Comparison of ENCODE assay signal across 15 mouse cellular contexts in genomic region chr2:131514055-131514621, GRCm38 (mm10). TPM values are rescaled to one million over a fixed set of nuclear protein-coding genes. Genes with fewer than 3 reads are reported as not detected.
DNase-seq lines count a peak whose midpoint lies in the region; ATAC-seq and TF ChIP-seq lines count a peak whose summit lies in the region.
"Had no signal": no experiment of that assay in that cellular context is flagged by ENCODE, and none has a peak within 500 bp of the region (broad histone marks: within the 10 kb centered on the region; RNA-seq: fewer than 3 reads in every experiment).

No protein-coding gene starts in this region.

- peaks cover 28% of the 10 kb centered on the region for H3K4me1 ChIP-seq in forebrain, embryonic 15.5 days
- peaks cover 14% of the 10 kb centered on the region for H3K4me1 ChIP-seq in forebrain, embryonic 12.5 days
- 0 out of 2 replicates have a peak, but pooled peaks cover 11% of the 10 kb centered on the region for H3K4me1 ChIP-seq in hindbrain, postnatal 0 days (ENCODE audit: insufficient read depth, low read length)
- H3K4me1 ChIP-seq in hindbrain, embryonic 16.5 days (ENCODE audit: control insufficient read depth, insufficient read depth, low read depth, low read length) = peaks cover 17% of the 10 kb centered on the region
- H3K4me1 ChIP-seq in small intestine, adult 2 months (ENCODE audit: control insufficient read depth, insufficient read depth, insufficient read length, low read length) = peaks cover 5% of the 10 kb centered on the region; the same call in 1 of the 2 replicates

- H3K27ac ChIP-seq in forebrain, embryonic 15.5 days (replicated peaks) = 0 out of 2 replicates have a peak overlapping the region, but pooled peaks have one; percentile 25
- no peak overlapping the region for H3K27ac ChIP-seq in forebrain, embryonic 12.5 days
- no peak overlapping the region for H3K27ac ChIP-seq in hindbrain, postnatal 0 days
- no peak overlapping the region for H3K27ac ChIP-seq in hindbrain, embryonic 16.5 days (ENCODE audit: low read depth, low read length)
- H3K27ac ChIP-seq in small intestine, adult 2 months (ENCODE audit: insufficient read depth, low read depth, low read length) = peak overlapping the region; percentile 33; the same call in 1 of the 2 replicates
- H3K27ac ChIP-seq: limb, embryonic 10.5 days had no signal

- no peak overlapping the region for H3K9ac ChIP-seq in forebrain, embryonic 15.5 days (replicated peaks)
- no peak overlapping the region for H3K9ac ChIP-seq in forebrain, embryonic 12.5 days
- no peak overlapping the region for H3K9ac ChIP-seq in hindbrain, postnatal 0 days (replicated peaks; ENCODE audit: low read length)
- no peak overlapping the region for H3K9ac ChIP-seq in hindbrain, embryonic 16.5 days (ENCODE audit: low read depth, low read length)
- H3K9ac ChIP-seq: neural tube, embryonic 15.5 days had no signal

- 84% methylated on average over 4 of the region's 4 CpGs for WGBS in forebrain, embryonic 15.5 days
- WGBS in forebrain, embryonic 12.5 days = 86% methylated on average over 4 of the region's 4 CpGs
- WGBS in hindbrain, postnatal 0 days = 85% methylated on average over 4 of the region's 4 CpGs
- WGBS in hindbrain, embryonic 16.5 days = 89% methylated on average over 4 of the region's 4 CpGs
- WGBS in small intestine, adult 2 months = 89% methylated on average over 4 of the region's 4 CpGs

- H3K4me3 ChIP-seq in forebrain, embryonic 15.5 days = no peak overlapping the region
- no peak overlapping the region for H3K4me3 ChIP-seq in forebrain, embryonic 12.5 days (replicated peaks)
- no peak overlapping the region for H3K4me3 ChIP-seq in hindbrain, postnatal 0 days (ENCODE audit: low read length)
- H3K4me3 ChIP-seq in hindbrain, embryonic 16.5 days (ENCODE audit: low read length) = no peak overlapping the region
- no peak overlapping the region for H3K4me3 ChIP-seq in small intestine, adult 2 months (ENCODE audit: low read depth, low read length)
- H3K4me3 ChIP-seq: limb, embryonic 10.5 days; neural tube, embryonic 15.5 days had no signal

- H3K4me2 ChIP-seq in forebrain, embryonic 15.5 days (replicated peaks) = no peak overlapping the region
- no peak overlapping the region for H3K4me2 ChIP-seq in forebrain, embryonic 12.5 days
- no peak overlapping the region for H3K4me2 ChIP-seq in hindbrain, postnatal 0 days (ENCODE audit: low read depth, low read length)
- H3K4me2 ChIP-seq in hindbrain, embryonic 16.5 days (ENCODE audit: low read length) = no peak overlapping the region
- H3K4me2 ChIP-seq: neural tube, embryonic 15.5 days had no signal

- H3K36me3 ChIP-seq in forebrain, embryonic 15.5 days = 0 out of 2 replicates have a peak, but pooled peaks cover 3% of the 10 kb centered on the region
- H3K36me3 ChIP-seq in forebrain, embryonic 12.5 days (replicated peaks) = peaks cover 5% of the 10 kb centered on the region; the same call in 1 of the 2 replicates
- peaks cover 9% of the 10 kb centered on the region; the same call in 1 of the 2 replicates for H3K36me3 ChIP-seq in hindbrain, postnatal 0 days (ENCODE audit: insufficient read depth, low read length)
- 0 out of 2 replicates have a peak, but pooled peaks cover 3% of the 10 kb centered on the region for H3K36me3 ChIP-seq in hindbrain, embryonic 16.5 days (ENCODE audit: control insufficient read depth, insufficient read depth, low read length)
- no peaks in the 10 kb centered on the region for H3K36me3 ChIP-seq in small intestine, adult 2 months (ENCODE audit: control insufficient read depth, insufficient read depth, low read length)

- H3K27me3 ChIP-seq in forebrain, embryonic 15.5 days = no peaks in the 10 kb centered on the region
- no peaks in the 10 kb centered on the region for H3K27me3 ChIP-seq in forebrain, embryonic 12.5 days
- no peaks in the 10 kb centered on the region for H3K27me3 ChIP-seq in hindbrain, postnatal 0 days (ENCODE audit: insufficient read depth, low read length)
- H3K27me3 ChIP-seq in hindbrain, embryonic 16.5 days (replicated peaks; ENCODE audit: control insufficient read depth, insufficient read depth, low read length) = no peaks in the 10 kb centered on the region
- no peaks in the 10 kb centered on the region for H3K27me3 ChIP-seq in small intestine, adult 2 months (ENCODE audit: control insufficient read depth, insufficient read depth, low read length)
- H3K27me3 ChIP-seq: neural tube, embryonic 15.5 days had no signal

- no peaks in the 10 kb centered on the region for H3K9me3 ChIP-seq in forebrain, embryonic 15.5 days
- no peaks in the 10 kb centered on the region for H3K9me3 ChIP-seq in forebrain, embryonic 12.5 days
- no peaks in the 10 kb centered on the region for H3K9me3 ChIP-seq in hindbrain, postnatal 0 days (ENCODE audit: low read length)
- H3K9me3 ChIP-seq in hindbrain, embryonic 16.5 days (ENCODE audit: control insufficient read depth, low read length) = no peaks in the 10 kb centered on the region
- H3K9me3 ChIP-seq: limb, embryonic 10.5 days; neural tube, embryonic 15.5 days had no signal

- no peak for DNase-seq in hindbrain, postnatal 0 days (ENCODE audit: low spot score)
- peak; percentile 52 for DNase-seq in testis, postnatal 10 days (ENCODE audit: low spot score)
- no peak for DNase-seq in testis, postnatal 14 days (ENCODE audit: low spot score)
- no peak for DNase-seq in spleen, postnatal 14 days (ENCODE audit: low spot score in 2 of 2)
- DNase-seq: adrenal gland, postnatal 36 days; cerebellum, adult 18-20 months; embryo, embryonic 11 days; kidney, adult 2 months; right cerebral cortex, adult 18-20 months had no signal

- TF ChIP-seq POLR2A in small intestine, adult 2 months (IDR thresholded peaks at IDR 0.05; ENCODE audit: low read depth, low read length) = no peak

- no peak for ATAC-seq in forebrain, embryonic 15.5 days (replicated peaks)
- no peak for ATAC-seq in forebrain, embryonic 12.5 days (ENCODE audit: low FRiP score)
- no peak for ATAC-seq in hindbrain, postnatal 0 days
- no peak for ATAC-seq in hindbrain, embryonic 16.5 days

- peak; percentile 22; the same call in 1 of the 2 replicates for TF ChIP-seq CTCF in hindbrain, postnatal 0 days (IDR thresholded peaks at IDR 0.05; ENCODE audit: low read depth)
- TF ChIP-seq CTCF in small intestine, adult 2 months (IDR thresholded peaks at IDR 0.05; ENCODE audit: extremely low read depth, insufficient read length, insufficient replicate concordance, low read depth, low read length) = no peak

RNA-seq across cellular contexts. Expression of gene Smox, which starts 22.8 kb away (rescaled TPM):
- polyA plus RNA-seq in forebrain, embryonic 15.5 days (2015; fragmentation: Nextera tagmentation; extraction: Ambion mirVana) = 55.6 and 63.3 TPM in 2 replicates
- 46.2 and 49.5 TPM in 2 replicates for polyA plus RNA-seq in forebrain, embryonic 12.5 days (2016; fragmentation: Nextera tagmentation; extraction: Ambion mirVana)
- 214 and 230 TPM in 2 replicates for total RNA-seq in hindbrain, postnatal 0 days (2014; rRNA removed)
- polyA plus RNA-seq in hindbrain, postnatal 0 days (2015; fragmentation: Nextera tagmentation; extraction: Ambion mirVana) = 94.2 and 103 TPM in 2 replicates
- polyA plus RNA-seq in hindbrain, embryonic 16.5 days (2015; fragmentation: Nextera tagmentation; extraction: Ambion mirVana) = 60.3 and 70.9 TPM in 2 replicates
- 14.1 and 28.7 TPM in 2 replicates for polyA plus RNA-seq in small intestine, adult 2 months (2012; rRNA removed)

RNA-seq across cellular contexts. Expression of gene Adra1d, which starts 47.9 kb away (rescaled TPM):
- 0.09 and 0.11 TPM in 2 replicates for polyA plus RNA-seq in forebrain, embryonic 15.5 days (2015; fragmentation: Nextera tagmentation; extraction: Ambion mirVana)
- polyA plus RNA-seq in forebrain, embryonic 12.5 days (2016; fragmentation: Nextera tagmentation; extraction: Ambion mirVana) = not detected in 2 replicates
- 4.1 and 5.1 TPM in 2 replicates for total RNA-seq in hindbrain, postnatal 0 days (2014; rRNA removed)
- 0.81 and 0.84 TPM in 2 replicates for polyA plus RNA-seq in hindbrain, postnatal 0 days (2015; fragmentation: Nextera tagmentation; extraction: Ambion mirVana)
- polyA plus RNA-seq in hindbrain, embryonic 16.5 days (2015; fragmentation: Nextera tagmentation; extraction: Ambion mirVana) = 0.29 and 0.65 TPM in 2 replicates
- 0.20 and 0.58 TPM in 2 replicates for polyA plus RNA-seq in small intestine, adult 2 months (2012; rRNA removed)
- polyA plus RNA-seq: limb, embryonic 10.5 days had no signal

Comparison
In these comparisons a context has a peak if more than half of its experiments do, and no peak if none do; other contexts are left out.
1. H3K27ac ChIP-seq: peak in forebrain, embryonic 15.5 days (single experiment) and small intestine, adult 2 months (single experiment); none in forebrain, embryonic 12.5 days (single experiment), hindbrain, postnatal 0 days (single experiment) and hindbrain, embryonic 16.5 days (single experiment).